Mouse (Mus musculus) kidney, adult 18-20 months (tissue): ENCODE data around the gene Usp13.

Source experiments
- DNase-seq: peaks from one replicate; pipeline ENCODE4 v3.0.0; 2021

Gene Usp13

DNA sequence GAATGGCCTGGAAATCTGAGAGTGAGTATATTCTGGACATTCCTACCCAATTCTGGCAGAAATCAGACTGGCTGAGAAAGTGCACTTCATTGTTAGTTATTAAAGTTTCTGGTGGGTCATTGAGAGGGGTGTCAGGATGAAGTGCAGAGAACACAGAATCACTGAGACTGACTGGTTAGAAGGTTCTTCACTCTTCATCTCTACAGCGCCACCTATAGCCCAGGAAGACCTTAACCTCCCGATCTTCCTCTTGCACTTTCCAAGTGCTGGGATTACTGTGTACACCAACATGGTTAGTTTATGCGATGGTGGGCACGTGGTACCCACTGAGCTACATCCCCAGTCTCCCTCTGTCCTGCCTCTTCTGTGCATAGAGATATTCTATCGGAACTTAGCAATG is 130.1 kb downstream of the Usp13 start:
- DNase-seq = no peak

DNA sequence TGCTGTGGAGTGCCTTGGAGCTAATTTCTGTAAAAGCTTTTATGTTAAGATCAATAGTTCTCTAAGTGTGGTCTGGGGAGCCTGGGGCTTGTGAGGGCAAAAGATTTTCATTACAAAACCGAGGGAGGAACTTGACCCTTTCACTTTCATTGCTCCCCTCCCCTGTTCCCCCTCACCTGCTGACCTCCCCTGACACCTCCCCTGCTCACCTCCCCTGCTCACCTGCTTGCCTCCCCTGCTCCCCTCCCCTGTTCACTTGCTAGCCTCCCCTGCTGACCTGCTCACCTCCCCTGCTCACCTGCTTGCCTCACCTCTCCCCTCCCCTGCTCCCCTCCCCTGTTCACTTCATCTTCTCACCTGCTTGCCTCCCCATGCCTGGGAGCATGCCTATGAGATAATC is 134.0 kb downstream of the Usp13 start:
- no peak for DNase-seq

DNA sequence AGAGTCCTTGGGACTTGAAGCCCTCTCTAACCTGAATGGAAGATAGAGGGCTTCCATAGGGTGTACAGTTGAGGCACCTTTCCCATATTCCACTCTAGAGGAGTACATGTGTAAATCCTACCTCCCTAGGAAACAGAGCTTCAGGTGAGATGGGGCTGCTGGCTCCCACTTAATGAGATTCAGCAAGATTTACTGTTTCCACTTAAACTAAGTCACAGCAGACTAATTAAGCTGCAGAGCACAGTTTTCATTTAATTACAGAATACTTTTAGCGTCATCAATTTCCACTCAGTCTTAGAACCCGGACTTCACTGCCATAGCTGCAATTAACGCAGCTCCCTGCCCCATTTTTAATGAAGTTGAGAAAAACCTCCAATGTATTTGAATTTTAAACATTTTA is 144.1 kb downstream of the Usp13 start:
- no peak for DNase-seq

DNA sequence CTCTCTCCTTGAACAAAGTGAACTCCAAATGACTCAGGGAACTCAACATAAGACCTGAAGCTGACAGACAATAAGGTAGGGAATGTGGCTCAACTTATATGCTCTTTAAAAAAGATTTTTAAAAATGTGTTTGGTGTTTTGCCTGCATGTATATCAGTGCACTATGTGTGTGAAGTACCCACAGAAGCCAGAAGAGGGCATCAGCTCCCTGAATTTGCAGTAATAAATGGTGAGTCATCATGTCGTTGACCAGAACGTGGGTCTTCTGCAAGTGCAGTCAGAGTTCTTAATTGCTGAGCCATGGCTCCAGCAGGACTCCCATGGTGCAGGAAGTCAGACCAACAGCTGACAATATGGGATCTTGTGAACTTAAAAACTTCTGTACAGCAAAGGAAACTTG is 148.2 kb downstream of the Usp13 start:
- DNase-seq = peak; percentile 5

DNA sequence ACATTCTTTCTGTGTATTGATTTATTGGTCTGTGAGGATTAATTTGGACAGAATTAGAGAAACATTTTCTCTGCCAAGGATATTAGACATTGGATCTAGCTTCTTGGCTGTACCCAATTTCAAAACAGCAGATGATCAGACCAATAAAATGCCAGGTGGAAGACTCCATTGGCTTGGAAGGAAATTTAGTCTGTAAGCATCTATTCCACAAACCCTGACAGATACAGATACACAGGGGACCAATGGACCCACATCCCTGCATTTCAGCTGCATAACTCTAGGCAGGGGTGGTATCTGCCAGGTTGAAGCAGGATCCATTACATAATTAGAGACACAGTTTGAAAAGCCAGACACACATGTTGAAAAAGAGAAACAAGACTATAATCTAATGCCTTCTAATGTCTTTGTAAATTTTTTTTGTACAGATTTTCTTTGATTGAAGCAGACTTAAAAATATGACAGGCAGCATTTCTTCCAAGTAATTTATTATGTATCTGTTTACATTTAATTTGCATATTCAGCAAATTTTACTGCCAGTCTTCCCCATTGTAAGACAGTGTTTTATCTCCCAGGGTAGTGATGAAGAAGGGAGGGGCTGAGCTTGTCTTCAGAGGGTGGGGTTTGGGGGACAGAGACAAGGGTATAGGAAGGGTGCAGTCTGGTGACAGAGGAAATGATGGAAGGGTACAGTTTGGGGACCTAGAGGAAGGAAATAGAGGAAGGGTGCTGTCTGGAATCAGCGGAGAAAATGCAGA is 151.5 kb downstream of the Usp13 start:
- no peak for DNase-seq

DNA sequence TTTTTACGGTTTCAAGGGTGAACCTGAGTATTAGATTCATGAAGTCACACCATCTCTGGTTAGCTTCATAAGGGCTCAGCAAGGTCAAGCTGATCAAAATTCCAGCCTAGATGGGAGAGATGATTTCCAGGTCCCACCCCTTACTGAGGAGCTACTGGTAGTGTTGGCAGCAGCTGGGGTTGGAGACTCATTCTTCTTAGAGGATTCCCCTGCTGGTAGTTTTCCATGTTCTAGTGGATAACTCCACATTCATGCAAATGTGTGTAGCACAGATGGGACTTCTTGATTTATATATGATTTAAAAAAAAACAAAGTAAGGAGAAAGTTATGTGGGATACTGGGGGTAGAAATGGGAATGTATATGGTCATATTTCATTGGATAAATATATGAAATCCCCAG is 152.9 kb downstream of the Usp13 start:
- DNase-seq = no peak

DNA sequence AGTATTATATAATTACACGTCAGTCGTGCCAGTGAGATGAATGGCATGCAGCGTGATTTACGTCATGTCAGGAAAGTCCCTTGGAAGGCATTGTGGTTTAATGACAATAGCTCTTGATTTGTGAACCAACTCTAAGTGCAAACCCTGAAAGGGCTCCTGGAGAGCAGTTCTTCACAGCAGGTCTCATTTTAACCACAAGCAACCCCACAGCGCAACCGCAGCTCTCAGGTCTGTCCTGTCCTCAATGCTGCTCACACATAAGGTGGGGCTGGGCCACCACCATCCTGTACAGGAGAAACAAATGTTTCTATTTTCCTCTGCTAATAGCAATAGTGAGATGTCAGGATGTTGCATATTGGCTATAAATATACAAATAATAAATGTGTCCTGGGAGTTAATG is 161.9 kb downstream of the Usp13 start:
- DNase-seq = no peak

DNA sequence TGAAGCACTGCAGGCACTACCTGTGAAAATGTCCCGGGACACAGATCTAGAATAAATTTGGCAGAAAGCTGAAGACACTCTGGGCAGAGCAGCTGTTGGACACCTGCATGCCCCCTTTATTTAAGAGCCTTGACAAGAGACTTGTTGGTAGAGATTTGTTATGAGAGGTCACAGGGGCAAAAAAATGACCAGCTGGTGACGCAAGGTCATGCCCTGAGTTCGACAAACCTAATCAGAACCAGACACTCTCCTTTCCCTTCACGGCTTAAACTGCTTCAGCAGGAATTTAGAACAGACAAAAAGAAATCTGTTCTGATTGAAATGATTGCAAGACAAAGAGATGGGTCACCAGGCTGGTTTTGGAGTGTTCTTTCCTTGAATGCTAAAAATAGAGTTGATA is 162.6 kb downstream of the Usp13 start:
- no peak for DNase-seq

DNA sequence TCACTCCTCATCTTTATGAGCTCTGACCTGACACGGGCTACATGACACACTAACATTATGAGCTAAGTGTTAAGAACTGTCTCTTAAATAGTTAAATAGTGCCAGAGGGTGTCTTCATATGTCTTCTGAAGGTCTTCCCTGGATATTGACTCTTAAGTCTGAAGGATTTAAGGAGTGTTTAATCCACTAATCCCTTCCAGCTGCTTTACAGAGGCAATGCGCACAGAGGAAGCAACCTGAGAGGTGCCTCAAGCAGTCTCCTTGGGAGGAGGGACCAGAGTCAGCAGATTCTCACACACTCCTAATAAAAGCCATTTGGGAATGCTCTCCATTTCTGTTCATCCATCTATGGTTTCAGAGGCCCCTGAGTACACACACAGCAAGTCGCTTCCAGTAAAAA is 167.8 kb downstream of the Usp13 start:
- DNase-seq = no peak
